Mouse (Mus musculus) cerebellum, adult 8-10 months (tissue): ENCODE results near the gene Yjefn3.

Experiments used
- DNase-seq: peaks from one replicate; pipeline ENCODE4 v3.0.0; 2022

The Yjefn3 gene

DNA sequence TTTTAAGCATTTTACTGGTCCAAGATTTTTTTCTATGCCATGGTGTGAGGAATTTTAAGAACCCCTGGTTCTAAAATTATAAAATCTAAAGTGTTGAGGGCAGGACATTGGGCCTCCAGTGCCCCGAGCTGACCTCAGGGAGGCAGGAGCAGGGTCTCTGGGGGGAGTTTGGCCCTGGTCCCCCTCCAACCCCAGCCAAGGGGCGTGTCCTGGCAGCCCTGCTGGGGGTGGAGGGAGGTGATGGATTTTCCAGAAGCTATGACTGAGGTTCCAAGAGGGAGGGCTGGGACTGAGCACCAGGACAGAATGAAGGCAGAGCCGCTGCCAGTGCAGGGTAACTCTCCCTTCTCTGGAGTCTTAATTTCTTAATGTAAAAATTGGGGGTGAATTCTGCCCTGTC, 24.5 kb downstream of the Yjefn3 start:
- no peak for DNase-seq

GRCm38 (mm10) chr8:69877396-69877795, 25.1 kb downstream of the Yjefn3 start:
- no peak for DNase-seq

DNA sequence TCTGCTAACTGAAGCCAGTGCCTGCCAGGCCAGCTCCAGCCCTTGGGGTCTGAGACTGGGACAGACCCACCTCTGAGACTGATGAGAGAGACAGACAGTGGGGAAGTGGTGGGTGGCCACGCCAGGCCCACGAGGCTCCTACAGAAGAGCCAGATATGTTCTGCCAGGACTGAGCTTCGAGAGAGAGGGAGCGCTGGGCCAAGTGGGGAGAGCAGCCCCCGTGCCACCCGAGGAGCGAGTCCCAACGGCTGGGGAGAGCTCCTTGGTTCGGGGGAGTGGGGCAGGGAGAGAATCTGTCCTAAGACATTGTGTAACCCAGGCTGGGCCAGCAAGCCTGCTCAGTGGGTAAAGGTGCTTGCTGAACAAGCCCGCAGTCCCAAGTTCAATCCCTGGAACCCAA, 25.5 kb downstream of the Yjefn3 start:
- DNase-seq: no peak

- DNase-seq: no peak
These were observed 26.4 kb downstream of the Yjefn3 start for GRCm38 (mm10) chr8:69876097-69876496.

DNA sequence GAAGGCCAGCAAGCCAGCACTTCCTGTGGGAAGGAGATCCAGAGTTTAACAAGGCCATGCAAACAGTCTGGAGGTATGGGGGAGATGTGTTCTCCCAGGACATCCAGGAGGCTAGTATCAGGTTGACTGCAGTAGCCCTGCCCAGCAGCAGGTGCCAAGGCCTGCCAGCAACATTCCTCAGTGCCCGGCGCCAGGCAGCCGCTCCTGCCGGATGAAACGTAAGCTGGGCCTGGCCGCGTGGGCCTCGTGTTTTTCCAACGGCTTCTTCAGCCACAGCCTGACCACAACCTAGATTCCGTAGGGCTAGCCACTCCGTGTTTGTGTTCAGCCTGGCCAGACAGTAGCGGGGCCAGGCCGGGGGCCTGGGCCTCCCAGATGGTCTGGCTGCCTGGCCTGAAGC, 27.9 kb downstream of the Yjefn3 start:
- no peak for DNase-seq

DNA sequence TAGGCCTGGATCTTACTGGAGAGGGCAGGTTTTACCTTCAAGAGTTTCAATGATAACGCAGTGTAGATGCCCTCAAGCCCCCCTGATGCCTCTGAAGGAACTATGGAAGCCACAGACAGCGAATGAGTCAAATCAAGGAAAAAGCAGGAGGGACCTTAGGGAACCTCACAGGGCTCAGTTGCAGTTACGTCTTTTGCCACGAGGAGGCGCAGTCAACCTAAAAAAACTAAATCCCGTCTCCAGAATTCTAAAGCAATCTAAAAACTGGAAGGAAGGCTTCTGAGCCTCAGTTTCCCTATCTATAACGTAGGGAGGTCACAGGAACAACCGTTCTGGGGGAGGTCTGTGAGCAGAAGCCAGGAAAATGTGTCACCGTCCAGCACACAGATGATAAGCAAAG, 28.4 kb downstream of the Yjefn3 start:
- peak; percentile 70 for DNase-seq

GRCm38 (mm10) chr8:69870907-69871306, 31.6 kb downstream of the Yjefn3 start:
- no peak for DNase-seq

- DNase-seq: peak; percentile 51
These were observed 32.3 kb downstream of the Yjefn3 start for GRCm38 (mm10) chr8:69870003-69870765.

- no peak for DNase-seq
These were observed 34.7 kb downstream of the Yjefn3 start for GRCm38 (mm10) chr8:69867696-69868326.

GRCm38 (mm10) chr8:69864180-69864579, 38.3 kb downstream of the Yjefn3 start:
- no peak for DNase-seq

DNA sequence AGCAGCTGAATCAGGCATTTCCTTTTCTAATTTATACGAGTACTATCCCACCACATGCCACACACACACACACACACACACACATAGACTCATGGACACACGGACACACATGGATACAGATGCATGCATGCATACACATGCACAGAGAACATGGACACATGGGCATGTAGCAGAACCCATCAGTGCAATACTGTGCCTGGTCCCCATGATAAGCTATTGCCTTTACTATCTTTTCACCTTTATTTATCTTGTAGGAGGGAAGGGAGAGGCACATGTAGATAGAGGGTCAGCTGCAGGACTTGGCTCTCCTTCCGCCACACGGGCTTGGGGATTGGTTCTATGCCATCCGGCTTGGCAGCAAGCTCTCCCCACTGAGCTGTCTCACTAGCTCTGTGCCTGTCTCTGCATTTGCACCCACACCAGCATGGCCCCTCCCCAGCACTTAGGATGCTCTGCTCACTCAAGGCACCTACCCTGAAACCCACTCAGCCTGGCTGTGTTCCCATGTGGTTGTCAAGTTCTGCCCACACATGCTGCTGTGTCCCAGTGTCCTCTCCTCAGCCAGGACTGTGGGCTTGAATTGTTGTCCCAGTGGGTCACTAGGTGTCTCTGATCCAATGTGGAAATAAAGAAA, 39.0 kb downstream of the Yjefn3 start:
- no peak for DNase-seq

DNA sequence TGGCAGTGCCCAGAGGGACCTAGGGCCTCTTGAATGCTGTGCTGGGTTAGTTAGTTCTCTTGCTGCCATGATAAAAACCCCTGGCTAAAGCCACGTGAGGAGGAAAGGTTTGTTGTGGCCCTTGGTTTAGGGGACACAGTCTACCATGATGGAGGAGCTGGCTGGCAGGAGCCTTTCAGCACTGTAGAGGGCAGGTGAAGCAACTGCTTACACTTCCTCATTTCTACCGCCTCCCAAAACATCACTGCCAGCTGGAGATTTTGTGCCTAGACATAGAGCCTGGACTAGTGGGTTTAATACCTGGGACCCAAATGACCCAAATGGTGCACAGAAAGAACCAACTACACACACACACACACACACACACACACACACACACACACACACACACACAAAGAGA, 41.3 kb downstream of the Yjefn3 start:
- no peak for DNase-seq

DNA sequence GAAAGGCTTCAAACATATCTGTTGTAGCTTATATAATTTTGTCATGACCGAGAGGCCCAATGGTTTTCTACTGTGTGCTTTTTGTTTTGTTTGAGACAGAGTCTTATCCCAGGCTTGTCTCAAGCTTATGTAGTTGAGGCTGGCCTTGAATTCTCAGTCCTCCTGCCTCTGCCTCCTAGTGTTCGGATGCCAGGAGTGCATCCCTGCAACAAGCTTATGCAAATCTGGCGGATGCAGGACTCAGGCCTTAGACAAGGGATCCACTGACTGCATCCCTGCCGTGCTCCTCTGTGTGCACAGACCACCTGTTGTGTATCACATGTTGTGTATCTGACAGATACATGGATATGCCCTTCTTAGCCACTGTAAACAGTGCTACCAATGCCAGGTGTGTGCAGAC, 41.7 kb downstream of the Yjefn3 start:
- DNase-seq: no peak

- no peak for DNase-seq
These were observed 48.6 kb downstream of the Yjefn3 start for GRCm38 (mm10) chr8:69853869-69854268.

DNA sequence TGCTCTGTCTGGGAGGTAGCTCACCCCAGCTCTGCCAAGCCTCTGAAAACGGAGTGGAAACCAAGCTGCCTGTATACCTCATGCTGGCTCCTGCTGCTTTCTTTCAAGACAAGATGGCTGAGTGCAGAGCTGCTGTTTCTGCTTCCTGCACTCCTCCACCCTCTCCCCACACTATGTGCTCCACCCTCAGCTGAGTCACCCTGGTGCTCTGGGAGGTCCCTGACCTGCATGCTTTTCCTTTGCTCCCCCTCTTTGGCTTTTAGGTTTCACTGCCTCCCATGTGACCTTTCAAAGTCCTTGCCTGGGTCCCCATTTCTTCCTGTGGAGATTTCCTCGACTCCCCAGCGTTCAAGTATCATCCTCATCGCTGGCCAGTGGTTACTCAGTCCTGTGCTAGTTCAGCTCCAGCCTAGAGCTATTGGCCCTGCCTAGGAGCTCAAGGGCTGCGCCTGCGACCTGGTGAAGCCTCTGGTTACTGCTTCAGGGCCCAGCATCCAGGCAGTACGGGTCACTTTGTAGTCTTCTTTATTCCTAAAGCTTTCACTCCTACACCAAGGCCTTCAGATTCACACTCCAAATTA, 51.5 kb downstream of the Yjefn3 start:
- DNase-seq: no peak

DNA sequence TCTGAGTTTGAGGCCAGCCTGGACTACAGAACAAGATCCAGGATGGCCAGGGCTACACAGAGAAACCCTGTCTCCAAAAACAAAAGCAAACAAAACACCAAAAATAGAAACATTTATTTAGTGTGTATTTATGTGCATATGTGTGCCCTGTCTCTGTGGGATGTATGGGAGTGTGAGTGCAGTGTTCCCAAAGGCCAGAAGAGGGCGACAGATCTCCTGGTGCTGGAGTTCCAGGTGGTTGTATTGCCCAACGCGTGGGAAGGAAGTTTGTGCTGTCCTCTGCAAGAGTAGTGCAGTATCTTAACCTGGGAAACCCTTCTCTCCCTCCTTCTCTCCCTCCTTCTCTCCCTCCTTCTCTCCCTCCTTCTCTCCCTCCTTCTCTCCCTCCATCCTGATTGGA, 52.6 kb downstream of the Yjefn3 start:
- no peak for DNase-seq

GRCm38 (mm10) chr8:69848951-69849350, 53.6 kb downstream of the Yjefn3 start:
- DNase-seq: no peak

DNA sequence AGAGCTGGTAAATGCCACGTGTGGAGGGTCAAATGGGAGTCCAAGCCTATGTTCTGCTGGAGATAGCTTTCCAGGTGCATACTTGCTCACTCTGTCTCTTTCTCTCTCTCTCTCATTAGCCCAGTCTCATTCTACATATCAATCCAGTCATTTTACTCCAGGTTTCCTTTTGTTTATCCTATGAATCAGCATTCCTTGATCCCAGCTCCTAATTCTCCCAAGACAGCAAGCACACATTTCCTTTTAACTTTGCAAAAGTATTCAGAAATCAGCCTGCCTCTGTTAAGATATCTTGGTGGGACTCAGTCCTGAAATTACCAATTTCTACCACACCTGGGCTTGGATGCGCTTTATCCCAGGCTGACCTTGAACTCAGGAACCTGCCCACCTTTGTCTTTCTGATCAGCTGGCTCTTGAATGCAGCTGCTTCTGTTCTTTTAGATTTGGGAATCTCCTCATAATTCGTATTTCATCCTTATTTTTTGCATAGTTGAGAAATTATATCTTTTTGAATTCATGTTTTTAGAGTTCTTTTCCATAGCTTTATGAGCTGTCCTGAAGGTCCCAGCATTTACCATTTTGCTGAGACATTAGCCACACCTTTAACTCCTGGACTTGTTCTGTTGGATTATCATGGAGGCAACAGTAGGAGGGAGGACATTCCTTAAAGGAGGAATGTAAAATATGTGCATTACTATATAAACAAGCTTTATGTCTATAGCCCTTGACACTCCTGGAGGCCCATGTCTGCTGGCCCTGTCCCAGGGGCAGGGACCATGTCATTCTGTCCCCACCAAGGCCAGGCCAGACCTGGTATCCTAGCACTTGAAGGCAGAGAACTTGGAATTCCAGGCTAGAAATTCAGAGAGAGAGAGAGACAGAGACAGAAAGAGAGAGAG, 55.1 kb downstream of the Yjefn3 start:
- no peak for DNase-seq
